Mouse (Mus musculus) cerebellum, adult 8-10 months (tissue): ENCODE results near the gene Slc16a11.

Experiments used
- DNase-seq: peaks from one replicate; pipeline ENCODE4 v3.0.0; 2022

Slc16a11 gene

GRCm38 (mm10) chr11:70201691-70202090, 10.9 kb upstream of the Slc16a11 start:
- peak; percentile 79 for DNase-seq

DNA sequence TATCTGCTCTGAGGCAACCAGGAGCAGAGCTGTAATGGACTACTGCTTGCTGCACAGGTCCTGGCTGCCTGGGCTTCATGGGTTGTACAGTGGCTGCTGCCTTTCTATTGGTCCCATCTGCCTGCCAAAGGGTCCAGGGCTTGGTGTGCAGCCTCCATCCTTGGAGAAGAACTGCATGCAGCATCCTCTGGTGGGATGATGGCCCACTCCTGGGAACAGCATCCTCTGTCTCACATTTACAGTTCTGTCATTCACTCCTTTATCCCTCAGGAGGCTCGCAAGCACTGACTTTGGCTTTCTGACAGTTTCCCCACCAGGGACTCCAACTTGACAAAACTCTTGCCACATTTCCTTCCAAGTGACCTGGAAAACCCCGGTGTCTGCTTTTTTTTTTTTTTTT, 5.8 kb upstream of the Slc16a11 start:
- DNase-seq = no peak

DNA sequence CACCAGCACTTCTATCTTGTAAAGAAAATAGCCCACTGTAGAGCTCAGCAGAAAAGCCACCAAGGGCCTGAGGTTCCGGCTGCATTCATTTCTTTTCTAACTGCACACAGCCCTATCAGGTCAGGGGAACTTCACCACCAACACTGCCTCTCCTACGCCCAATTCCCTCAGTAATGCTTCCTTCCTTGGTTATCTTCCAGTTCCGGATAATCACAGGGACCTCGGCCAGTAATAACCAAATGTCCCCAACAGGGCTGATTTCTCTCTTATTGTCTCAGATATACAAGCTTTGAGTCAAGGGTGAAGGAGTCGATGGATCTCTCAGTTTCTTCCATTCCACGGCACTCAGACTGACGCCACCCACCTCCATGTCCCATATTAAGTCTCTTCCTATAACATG, 5.3 kb upstream of the Slc16a11 start:
- DNase-seq = no peak

DNA sequence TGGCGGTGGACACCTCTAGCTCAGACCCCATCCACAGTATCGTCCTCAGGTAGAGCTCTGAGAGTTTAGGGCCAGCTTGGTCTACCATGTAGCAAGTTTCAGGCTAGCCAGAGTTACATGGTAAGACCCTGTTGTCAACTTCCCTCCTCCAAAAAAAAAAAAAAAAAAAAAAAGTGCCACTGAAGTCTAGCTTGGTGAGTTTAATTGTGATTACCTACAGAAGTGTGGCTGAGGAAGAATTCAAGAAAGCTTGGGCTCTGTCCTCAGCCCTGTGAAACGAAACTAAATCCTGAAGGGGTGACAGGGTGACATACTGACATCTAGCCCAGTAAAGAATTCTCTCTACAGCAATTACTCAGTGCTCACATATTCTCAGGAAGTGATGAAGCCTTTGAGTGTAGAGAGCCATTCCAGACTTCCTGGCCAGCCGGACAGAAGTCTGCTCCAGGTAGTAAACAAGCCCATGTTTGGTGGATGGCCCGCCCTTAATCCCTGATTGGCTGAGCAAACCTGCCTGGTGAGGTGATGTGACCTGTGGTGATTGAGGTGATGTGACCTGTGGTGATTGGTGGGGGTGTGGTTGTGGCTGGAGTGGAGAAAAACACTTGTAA, 3.7 kb upstream of the Slc16a11 start:
- no peak for DNase-seq

GRCm38 (mm10) chr11:70210681-70211080, 1.9 kb upstream of the Slc16a11 start:
- no peak for DNase-seq

DNA sequence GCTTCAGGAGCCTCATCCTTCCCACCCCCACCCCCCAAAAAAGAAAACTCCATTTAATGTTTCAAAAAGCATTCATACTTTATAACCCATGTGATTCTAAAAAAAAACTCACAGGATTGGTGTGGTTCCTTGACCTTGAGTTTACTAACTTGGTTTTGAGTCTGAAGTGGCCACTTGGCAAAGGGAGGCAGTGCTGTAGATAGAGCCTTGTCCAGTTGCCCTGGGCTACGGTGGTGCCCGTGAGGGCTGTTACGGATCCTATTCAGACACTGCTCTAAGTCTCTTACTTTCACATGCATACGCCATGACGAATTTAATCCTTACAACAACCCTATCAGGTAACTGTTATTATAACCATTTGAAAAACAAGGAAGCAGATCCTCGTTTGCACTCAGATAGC, 580 bp upstream of the Slc16a11 start:
- DNase-seq = no peak

DNA sequence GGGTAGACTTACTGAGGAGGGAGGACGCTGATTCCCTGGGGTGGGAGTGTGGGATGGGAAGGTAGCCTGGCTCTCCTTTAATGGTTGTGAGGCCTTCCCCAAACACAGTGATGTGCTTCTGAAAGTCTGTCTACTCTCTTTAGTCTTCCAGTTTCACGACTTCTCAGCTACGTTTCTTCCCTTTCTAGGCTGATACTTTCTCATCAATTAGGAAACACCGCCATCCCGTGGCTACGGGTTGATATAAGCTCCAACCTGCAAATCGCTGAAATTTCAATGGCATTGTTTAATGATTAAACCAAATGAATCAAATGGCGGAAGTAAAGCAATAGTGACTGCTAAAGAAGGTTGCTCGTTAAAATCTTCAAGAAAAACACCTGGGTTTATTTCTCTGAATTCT, 344 bp downstream of the Slc16a11 start:
- DNase-seq = peak; percentile 78

DNA sequence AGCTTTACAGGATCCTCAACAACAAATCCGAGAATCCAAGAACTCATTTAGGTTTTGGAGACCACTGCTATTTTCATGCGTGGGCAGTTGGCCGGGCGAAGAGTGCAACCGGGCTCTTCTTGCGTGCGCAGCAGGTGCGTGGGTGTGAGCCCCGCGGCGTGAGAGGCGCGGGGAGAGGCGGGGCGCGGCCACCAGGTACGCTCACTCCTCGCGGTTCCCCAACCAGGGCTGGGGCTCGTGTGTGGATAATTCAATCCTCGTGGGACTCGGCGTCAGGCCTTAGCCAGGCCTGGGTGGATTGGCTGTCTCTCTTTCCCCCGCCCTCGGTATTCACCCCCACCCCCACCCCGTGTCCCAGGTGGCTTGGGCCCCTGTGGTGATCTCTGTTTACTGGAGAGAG, 1.2 kb downstream of the Slc16a11 start:
- peak; percentile 76 for DNase-seq

- peak; percentile 73 for DNase-seq
Measured at GRCm38 (mm10) chr11:70214191-70214855, 1.8 kb downstream of the Slc16a11 start.

- no peak for DNase-seq
Measured at GRCm38 (mm10) chr11:70214856-70215209, 2.3 kb downstream of the Slc16a11 start.

DNA sequence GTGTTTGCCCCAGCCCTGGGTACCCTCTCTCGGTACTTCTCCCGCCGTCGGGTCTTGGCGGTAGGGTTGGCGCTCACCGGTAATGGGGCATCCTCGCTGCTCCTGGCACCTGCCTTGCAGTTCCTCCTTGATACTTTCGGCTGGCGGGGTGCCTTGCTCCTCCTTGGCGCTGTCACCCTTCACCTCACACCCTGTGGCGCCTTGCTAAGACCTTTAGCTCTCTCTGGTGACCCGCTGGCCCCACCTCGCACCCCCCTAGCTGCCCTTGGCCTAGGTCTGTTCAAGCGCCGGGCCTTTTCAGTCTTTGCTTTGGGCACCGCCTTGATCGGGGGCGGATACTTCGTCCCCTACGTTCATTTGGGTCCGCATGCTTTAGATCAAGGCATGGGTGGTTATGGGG, 2.7 kb downstream of the Slc16a11 start:
- DNase-seq = peak; percentile 64

DNA sequence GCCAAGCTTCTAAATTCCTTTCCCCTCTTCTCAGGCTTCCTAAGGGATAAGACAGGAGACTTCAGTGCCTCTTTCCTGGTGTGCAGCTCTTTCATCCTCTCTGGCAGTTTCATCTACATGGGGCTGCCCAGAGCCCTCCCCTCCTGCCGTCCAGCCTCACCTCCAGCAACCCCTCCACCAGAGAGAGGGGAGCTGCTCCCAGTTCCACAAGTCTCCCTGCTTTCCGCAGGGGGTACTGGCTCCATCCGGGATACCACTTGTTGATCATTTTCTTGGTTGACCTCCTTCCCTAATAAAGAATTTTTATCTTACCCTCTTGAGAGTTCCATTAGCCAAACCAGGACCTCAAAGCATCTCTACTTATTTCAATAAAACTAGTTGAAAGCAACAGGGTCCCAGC, 3.6 kb downstream of the Slc16a11 start:
- DNase-seq = no peak

DNA sequence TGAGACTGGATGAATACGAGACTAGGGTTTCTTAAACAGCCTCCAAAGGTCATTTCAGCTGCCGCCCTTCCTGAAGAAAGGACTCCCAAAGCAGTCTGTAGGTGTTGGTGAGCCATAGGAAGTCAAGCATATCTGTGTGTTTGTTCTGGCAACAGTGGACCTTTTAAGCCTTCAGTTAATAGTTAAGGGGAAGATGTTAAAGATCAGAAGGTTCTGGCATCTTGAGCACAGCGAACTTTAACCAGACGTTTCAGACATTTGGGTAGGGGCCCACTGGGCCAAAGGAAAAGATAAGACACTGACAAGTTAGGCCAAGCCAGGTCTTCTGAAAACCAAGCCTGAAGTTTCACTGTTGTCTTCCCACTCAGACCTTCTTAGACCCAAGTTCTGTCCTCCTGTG, 5.5 kb downstream of the Slc16a11 start:
- no peak for DNase-seq

DNA sequence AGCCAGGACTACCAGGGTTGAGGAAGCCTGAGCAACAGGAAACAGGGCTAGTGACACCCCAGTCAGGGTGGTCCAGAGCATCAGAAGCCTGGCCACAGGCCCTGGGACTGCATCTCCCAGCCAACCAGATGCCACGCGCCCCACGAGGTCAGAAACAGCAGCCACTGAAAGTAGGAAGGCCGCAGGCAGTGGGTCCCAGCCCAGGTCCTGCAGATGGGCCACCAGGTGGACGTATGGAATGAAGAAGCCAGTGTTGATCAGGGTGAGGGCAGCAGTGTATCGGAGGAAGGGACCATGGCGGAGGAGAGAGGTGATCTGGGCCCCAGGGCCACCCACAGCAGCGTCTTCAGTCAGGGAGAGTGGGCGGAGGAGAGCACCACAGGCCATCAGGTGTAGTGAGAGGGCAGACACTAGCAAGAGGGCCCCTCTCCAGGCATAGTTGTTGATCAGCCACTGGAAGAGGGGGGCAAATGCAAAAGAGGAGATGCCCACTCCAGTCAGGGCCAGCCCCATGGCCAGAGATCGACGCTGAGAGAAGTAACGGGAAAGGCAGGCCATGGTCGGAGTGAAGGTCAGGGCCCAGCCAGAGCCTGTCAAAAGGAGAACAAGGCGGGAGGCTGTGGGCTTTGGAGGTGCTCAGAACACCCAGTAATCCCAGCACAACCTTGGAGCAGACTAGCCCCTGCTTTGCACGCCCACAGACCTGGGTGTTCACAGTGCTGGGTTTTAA, 6.4 kb downstream of the Slc16a11 start:
- peak; percentile 38 for DNase-seq

- DNase-seq = no peak
Measured at GRCm38 (mm10) chr11:70219873-70220272, 7.3 kb downstream of the Slc16a11 start.

DNA sequence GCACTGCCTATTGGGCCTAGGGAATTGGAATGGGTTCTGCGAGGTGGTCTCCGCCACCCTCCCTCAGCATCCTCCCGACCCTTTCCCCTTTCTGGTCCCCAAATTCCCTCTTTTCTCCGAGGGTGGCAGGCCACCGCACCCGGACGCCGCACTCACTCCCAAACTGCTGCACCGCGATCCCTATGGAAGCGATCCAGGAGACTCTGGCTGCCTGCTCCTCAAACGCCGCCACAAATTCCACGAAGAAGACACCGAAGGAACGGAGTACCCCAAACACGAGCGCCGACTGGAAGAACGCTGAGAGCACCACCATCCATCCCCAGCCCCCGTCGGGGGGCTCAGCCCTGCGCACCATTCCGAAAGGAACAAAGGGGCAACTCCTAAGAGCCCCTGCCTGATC, 7.8 kb downstream of the Slc16a11 start:
- DNase-seq = peak; percentile 69

DNA sequence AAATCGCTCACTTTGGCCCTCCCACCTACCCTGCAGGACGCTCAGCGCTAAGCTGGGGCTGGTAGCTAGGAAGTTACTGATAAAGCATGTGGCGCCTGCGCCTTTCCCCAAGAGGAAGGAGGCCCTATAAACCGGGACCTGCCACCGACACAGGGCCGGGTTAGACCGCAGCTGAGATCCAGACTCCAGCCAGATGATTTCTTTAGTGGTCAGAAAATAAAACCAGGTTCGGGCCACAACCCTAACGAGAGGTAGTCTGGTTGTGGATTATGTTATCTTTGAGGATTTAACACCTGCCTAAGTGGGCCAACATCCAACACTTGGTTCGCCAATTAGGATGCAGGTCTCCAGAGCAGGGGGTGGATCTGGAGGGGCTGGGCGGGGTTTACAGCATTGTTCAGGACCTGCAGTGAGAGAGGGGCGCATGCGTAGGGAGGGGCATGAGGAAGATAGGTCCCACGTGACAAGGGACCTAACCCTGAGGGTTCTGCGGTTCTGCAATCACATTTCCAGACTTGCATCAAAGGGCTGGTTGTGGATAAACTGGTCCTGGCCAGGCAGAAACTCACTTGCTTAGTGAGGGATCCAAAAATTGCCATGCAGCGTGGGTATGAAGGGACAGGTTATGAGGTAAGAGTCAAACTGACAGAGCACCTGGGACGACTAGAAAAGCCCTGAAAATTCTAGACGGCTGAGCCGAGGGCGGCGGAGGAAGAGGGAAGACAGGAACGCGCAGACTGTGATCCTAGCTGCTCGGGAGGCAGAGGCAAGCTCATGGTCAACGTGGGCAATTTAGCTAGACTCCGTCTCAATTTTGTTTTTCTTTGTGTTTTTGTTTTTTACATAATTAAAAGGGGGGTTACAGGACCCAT, 8.4 kb downstream of the Slc16a11 start, which contains the start of gene Slc16a13:
Slc16a13 (minus strand) TSS at position 334 of the 872 bp plus-strand sequence.
- peak; percentile 97 for DNase-seq

GRCm38 (mm10) chr11:70221603-70222500, 9.3 kb downstream of the Slc16a11 start:
- DNase-seq = peak; percentile 40

DNA sequence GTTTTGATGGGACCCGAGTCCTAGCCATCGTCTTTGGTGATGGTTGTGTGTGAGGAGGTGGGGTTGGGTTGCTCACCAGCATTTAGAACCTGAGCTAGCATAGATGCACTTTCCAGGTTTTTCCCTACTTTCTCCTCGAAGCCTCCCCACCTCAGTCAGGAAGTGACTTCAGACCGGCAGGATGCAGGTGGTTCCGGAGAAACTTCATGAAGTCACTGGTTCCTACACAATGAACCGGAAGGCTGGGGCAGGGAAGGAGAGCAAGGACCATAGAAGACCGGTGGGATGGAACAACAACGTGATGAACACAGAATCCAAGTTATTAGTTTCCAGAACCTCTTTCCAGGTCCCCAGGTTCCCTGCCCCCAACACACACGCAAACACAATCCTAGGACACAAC, 11.2 kb downstream of the Slc16a11 start:
- no peak for DNase-seq

GRCm38 (mm10) chr11:70225798-70226601, 13.4 kb downstream of the Slc16a11 start:
- DNase-seq = no peak

DNA sequence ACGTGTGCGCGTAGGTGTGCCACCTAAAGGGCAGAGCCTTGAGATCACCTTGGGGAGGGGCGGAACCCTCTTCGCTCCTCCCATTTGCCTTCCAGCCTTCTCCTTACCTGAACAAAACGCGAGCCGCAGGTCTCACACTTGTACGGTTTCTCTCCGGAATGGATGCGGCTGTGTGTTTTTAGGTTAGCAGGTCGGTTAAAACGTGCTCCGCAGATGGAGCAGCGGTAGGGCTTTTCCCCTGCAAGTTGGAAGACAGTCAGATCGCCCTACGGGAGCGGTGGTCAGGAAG, 14.0 kb downstream of the Slc16a11 start:
- DNase-seq = no peak

DNA sequence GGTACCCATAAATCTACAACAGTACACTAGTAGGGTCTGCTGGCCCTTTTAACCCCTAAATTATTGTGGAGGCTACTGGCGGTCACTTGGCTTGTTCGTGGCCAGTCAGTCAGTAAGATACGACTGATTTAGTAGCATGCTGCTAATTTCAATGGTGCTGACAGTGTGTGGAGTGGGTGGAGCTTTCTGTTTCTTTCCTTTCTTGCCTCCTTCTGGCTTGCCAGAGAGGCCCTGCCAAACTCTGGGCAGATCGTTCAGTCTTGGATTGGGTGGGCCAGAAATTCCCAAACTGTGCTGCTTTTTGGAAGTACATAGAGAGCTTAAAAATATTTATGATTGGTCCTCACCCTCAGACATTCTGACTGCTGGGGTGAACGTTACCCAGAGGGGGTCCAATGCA, 14.6 kb downstream of the Slc16a11 start:
- DNase-seq = no peak
